Mouse (Mus musculus): ENCODE data around the gene Atxn10.

The Atxn10 gene

GRCm38 (mm10) chr15:85479365-85479764 is 143.3 kb downstream of the Atxn10 start:
- DNase-seq: no peak

- no peak for DNase-seq
Measured at GRCm38 (mm10) chr15:85479919-85480318, 143.9 kb downstream of the Atxn10 start.

DNA sequence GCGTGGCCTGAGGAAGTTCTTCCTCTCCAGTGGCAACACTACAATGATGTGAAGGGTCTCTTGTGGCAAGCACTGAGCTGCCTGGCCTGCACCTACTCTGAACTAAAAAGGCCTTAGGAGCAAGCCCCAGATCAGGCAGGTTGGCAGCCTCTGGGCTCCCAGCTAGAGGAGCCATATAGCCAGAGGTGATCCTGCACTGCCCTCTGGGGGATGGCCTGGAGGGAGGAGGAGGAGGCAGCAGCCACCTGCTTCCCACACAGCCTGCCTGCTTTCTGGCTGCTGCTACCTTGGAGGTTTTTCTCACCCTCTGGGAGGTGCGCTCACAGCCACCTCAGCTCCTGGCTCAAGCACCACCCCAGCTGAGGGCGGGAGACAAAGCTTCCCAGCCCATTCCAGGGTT is 144.6 kb downstream of the Atxn10 start:
- DNase-seq: peak; percentile 14

DNA sequence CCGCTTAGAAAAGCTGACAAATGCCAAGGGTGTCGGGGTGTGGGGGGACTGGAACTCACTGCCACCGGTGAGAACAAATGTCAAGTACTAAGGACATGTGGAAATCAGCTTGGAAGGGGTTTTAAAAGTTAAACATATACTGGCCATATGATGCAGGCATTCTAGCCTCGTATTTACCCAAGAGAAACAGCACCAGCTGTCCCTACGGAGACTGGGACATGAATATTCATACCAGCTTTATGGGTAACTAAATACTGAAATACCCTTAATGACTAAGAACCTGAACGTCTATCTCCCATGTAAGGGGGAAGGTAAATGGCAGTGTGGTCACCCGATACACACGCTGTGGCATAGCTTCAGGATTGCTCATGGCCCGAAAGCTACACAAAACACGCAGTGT is 152.9 kb downstream of the Atxn10 start:
- DNase-seq: no peak

- no peak for DNase-seq
Measured at GRCm38 (mm10) chr15:85489751-85490150, 153.7 kb downstream of the Atxn10 start.

- DNase-seq: no peak
Measured at GRCm38 (mm10) chr15:85494163-85494621, 158.1 kb downstream of the Atxn10 start.

- DNase-seq: no peak
Measured at GRCm38 (mm10) chr15:85497548-85497947, 161.5 kb downstream of the Atxn10 start.

GRCm38 (mm10) chr15:85497981-85498475 is 162.0 kb downstream of the Atxn10 start:
- DNase-seq: no peak

- DNase-seq: no peak
Measured at GRCm38 (mm10) chr15:85500267-85500666, 164.2 kb downstream of the Atxn10 start.

DNA sequence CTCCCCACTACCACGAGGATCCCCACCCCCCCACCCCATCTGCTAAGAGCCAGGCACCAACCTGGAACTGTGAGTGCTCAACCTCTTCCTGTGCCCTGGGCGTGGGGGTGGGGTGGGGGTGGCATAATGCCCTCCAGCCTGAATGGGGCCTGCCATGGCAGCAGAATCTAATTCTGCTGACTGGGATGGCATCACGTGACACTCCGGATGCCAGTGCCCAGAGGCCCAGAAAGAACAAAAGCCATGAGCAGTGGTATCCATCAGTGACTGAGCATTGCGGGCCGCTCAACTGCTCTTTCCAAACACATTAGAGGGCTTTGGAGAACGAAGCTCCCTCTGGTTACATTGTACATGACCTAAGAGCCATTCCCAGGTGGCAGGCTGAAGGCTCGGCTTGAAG is 167.1 kb downstream of the Atxn10 start, which contains the start of gene 7530416G11Rik:
Gene 7530416G11Rik, minus strand, starts transcription at position 101 of the 400 bp plus-strand sequence.
- no peak for DNase-seq

DNA sequence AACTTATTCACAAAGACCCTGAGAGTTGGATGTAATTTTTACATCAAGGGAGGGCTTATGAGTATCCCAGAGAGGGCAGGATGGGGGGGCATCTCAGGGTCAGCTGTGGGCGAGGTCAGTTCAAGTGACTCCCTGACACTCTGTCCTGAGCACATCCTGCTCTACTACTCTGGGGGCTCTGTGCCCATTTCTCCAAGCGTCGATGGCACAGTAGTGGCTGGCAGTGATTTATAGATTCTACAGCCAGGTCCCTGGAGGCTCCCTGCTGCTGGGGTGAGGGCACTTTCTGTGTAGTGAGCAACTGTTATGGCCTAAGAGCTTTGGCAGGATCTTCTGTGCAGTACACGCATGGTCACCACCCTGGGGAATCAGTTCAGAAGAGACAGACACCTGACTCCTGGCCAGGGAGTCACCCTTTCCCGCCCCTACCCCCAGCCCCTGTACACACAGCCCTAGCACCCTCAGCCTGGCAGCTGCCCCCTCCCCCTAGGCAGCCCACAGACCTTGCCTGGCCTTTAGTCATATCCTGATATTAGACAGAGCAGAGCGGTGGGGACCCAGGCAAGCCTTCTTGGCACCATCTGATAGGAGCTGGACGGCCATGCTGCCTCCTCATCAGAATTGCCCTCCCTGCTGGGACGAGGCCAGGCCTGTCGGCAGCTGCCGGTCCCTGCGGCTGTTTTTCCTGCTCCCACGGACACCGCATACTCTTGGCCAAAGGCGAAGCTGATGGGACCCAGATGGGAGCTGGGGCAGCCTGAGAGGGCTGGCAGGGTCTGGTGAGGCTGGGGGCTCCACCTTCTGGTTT is 169.3 kb downstream of the Atxn10 start:
- no peak for DNase-seq

GRCm38 (mm10) chr15:85506680-85507079 is 170.6 kb downstream of the Atxn10 start:
- no peak for DNase-seq

- DNase-seq: no peak
Measured at GRCm38 (mm10) chr15:85507370-85508014, 171.4 kb downstream of the Atxn10 start.

Measured in liver (tissue).